Mouse (Mus musculus): Measurements from ENCODE around the gene Tshz2.

Gene Tshz2

GRCm38 (mm10) chr2:169869468-169869867 lies 236.7 kb downstream of the Tshz2 start:
- DNase-seq (ENCODE audit: low spot score in 2 of 2), result no peak

- no peak for DNase-seq (ENCODE audit: low spot score in 2 of 2)
Observed at GRCm38 (mm10) chr2:169870503-169870902, 237.7 kb downstream of the Tshz2 start.

- DNase-seq (ENCODE audit: low spot score in 2 of 2), result no peak
Observed at GRCm38 (mm10) chr2:169871436-169872060, 238.7 kb downstream of the Tshz2 start.

- no peak for DNase-seq (ENCODE audit: low spot score in 2 of 2)
Observed at GRCm38 (mm10) chr2:169873442-169873841, 240.6 kb downstream of the Tshz2 start.

GRCm38 (mm10) chr2:169887921-169888320 lies 255.1 kb downstream of the Tshz2 start:
- DNase-seq (ENCODE audit: low spot score in 2 of 2), result no peak

GRCm38 (mm10) chr2:169892441-169893038 lies 259.7 kb downstream of the Tshz2 start:
- no peak for DNase-seq (ENCODE audit: low spot score in 2 of 2)

DNA sequence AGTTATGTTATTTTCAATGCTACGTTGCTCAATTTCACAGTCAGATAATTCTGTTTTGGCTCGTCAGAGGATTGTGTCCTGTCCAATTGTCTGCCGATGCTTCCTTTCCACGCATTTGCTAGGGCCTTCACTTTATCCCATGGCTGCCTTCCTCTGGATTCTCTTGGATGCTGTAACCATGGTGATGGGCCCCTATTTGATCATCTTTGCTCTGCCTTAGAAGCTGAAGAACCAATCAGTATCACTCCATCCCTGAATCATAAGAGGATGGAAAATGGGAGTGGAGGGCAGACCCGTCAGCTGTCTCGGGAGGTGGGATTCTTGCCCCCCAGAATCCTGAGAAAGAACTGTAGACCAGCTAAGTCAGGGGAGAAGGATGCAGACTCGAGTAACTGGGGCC lies 270.1 kb downstream of the Tshz2 start:
- DNase-seq (ENCODE audit: low spot score in 2 of 2), result no peak

DNA sequence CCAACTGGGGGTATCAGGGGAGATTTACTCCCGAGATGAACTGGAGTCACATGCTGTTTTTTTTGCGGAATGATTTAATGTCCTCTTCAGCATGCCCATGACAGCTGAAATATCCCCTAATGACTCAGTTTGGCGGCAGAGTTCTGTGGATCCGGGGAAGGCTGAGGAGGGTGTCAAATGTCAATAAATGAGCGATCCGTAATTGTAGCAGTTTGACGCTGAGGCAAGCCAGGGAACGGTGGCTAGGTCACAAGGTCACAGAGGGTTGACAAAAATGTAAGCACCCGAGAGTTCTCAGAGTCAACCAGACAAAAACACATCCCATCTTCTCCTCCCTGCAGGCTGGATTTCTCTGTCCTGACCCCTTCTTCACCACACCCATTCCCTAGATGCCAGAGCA lies 273.6 kb downstream of the Tshz2 start:
- no peak for DNase-seq (ENCODE audit: low spot score in 2 of 2)

- DNase-seq (ENCODE audit: low spot score in 2 of 2), result no peak
Observed at GRCm38 (mm10) chr2:169907979-169908378, 275.2 kb downstream of the Tshz2 start.

- DNase-seq (ENCODE audit: low spot score in 2 of 2), result no peak
Observed at GRCm38 (mm10) chr2:169910606-169911005, 277.8 kb downstream of the Tshz2 start.

DNA sequence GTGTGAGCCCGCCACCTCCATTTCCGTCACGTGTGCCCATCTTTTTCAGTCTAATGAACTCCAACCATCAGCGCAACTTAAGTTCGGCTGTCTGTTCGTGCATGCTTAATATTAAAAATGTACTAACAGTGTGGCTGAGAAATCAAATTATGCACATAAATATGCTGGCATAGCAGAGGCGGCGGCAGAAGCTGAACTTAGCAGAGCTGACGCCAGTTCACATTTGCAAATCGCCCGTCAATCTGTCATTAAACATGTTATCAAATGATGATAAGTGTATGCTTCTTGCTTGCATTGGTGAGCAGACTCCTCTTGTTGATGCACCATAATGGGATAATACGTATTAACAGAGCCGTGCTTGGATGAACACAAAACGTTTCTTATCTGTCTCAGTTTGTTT lies 280.0 kb downstream of the Tshz2 start:
- DNase-seq (ENCODE audit: low spot score in 2 of 2), result no peak

DNA sequence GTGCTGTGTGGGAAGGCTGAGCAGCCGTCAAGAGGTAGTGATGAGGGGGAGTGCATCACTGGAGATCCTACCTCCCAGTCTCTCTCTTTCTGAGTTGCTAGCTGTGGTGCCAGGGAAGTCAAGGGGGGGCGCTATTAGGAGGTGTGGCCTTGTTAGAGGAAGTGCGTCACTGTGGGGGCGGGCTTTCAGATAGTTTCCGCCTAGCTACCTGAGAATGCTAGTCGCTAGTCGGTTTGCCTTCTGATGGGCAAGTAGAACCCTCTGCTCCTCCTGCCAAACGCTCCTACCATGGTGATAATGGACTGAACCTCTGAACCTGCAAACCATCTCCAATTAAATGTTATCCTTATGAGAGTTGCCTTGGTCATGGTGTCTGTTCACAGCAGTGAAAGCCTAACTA lies 282.1 kb downstream of the Tshz2 start:
- DNase-seq (ENCODE audit: low spot score in 2 of 2), result no peak

GRCm38 (mm10) chr2:169915326-169915725 lies 282.5 kb downstream of the Tshz2 start:
- no peak for DNase-seq (ENCODE audit: low spot score in 2 of 2)

DNA sequence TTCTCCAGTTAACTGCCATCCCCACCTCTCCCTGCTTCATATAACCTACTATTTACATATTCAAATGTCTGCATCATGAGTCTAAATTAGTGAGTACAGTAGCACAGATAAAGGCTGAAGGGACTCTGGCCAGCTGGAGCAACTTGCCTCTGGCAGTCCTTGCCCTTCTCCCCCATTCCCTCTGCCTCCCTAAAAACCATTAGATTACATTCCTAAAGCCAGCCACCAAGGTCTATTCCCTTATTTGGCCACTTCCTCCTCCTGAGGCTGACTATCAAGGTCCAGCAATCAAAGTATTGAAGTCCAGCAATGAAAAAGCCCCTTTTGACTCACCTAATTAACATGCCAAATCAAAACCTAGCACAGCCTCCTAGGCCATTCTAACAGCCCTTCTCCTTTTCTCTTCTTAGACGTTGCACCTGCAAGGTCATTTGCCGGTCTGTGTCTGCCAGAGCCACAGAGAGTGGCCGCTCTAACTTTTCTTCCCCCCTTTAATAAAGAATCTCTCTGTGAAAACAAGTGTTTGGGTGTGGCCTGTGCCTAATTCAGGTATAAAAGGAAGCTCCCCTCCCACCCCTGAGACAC lies 286.4 kb downstream of the Tshz2 start:
- DNase-seq (ENCODE audit: low spot score in 2 of 2), result no peak

DNA sequence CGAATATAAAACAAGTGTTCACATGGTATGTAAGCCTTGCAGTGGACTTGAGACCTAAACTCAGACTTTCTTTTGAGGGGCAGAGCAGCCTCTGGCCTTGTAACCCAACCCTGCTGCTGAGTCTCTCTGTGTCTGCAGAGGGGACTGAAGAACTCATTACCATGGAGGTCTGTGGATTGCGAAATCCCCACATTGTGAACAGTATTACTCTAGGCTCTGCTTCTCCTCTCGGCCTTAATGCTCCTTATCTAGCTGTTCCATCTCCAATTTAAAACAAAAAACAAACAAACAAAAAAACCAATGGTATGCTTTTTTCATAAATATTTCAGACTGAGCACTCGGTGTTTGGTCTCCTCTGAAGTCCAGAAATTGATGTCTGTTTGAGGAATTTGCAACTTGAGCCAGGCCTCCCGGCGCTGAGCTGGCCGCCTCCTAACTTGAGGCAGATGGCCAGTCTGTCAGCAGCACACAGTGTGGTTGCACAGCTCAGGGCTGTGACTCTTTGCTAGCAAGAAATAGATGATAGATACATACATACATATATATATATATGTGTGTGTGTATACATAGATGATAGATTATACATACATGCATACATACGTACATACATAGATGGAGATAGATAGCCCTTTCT lies 291.5 kb downstream of the Tshz2 start:
- DNase-seq (ENCODE audit: low spot score in 2 of 2), result no peak

GRCm38 (mm10) chr2:169925466-169925865 lies 292.7 kb downstream of the Tshz2 start:
- no peak for DNase-seq (ENCODE audit: low spot score in 2 of 2)

DNA sequence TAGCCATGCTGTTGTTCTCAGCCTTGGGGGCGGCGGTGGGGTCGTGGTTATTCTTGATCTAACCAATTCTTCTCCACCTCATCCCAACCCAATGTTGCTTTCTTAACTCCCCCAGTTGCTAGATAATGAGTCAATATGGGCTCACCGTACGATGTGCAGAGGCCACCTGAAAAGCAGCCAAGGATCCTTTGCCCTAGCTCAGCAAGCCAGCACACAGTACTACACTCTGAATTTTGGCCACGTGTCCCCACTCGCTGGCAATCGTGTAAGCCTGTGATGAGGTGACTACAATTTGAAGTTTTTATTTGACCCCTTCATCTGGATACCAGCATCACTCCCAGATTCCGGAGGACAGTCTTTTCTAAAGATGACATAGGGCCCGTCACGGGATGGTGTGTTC lies 293.2 kb downstream of the Tshz2 start:
- no peak for DNase-seq (ENCODE audit: low spot score in 2 of 2)

DNA sequence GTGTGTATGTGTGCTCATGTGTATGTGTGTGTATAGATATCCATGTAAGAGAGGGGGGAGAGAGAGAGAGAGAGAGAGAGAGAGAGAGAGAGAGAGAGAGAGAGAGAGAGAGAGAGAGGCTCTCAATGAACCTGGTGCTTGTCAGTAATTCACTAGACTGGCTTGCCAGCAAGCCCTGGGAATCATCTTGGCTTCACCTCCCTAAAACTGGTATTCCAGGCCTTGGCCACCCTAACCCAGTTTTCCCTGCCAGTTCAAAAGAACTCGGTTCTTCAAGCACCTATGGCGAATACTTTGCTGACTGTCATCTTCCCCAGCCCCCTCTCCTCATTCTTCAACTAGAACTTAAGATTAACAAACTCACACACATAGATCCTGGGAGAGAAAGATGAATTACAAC lies 294.6 kb downstream of the Tshz2 start:
- no peak for DNase-seq (ENCODE audit: low spot score in 2 of 2)

- DNase-seq (ENCODE audit: low spot score in 2 of 2), result no peak
Observed at GRCm38 (mm10) chr2:169928447-169929120, 295.8 kb downstream of the Tshz2 start.

- DNase-seq (ENCODE audit: low spot score in 2 of 2), result peak in 1 of 2 experiments; percentile 6
Observed at GRCm38 (mm10) chr2:169929540-169930497, 297.0 kb downstream of the Tshz2 start.

GRCm38 (mm10) chr2:169935642-169936041 lies 302.8 kb downstream of the Tshz2 start:
- no peak for DNase-seq (ENCODE audit: low spot score in 2 of 2)

All from urinary bladder, adult 18-20 months (tissue).